Mouse (Mus musculus) mouse trophoblast stem cell (cell line): Measurements from ENCODE around the gene Kcnip1.

ENCODE experiments used
- in situ Hi-C, 2 experiments: fragments of 300-500 bp; cut with MseI, MboI; formaldehyde crosslinking; loops; 2 replicates in 1 of 2; 3 replicates in 1 of 2; pipeline ENCODE4 v1.15.1; 2025

Kcnip1 gene

DNA sequence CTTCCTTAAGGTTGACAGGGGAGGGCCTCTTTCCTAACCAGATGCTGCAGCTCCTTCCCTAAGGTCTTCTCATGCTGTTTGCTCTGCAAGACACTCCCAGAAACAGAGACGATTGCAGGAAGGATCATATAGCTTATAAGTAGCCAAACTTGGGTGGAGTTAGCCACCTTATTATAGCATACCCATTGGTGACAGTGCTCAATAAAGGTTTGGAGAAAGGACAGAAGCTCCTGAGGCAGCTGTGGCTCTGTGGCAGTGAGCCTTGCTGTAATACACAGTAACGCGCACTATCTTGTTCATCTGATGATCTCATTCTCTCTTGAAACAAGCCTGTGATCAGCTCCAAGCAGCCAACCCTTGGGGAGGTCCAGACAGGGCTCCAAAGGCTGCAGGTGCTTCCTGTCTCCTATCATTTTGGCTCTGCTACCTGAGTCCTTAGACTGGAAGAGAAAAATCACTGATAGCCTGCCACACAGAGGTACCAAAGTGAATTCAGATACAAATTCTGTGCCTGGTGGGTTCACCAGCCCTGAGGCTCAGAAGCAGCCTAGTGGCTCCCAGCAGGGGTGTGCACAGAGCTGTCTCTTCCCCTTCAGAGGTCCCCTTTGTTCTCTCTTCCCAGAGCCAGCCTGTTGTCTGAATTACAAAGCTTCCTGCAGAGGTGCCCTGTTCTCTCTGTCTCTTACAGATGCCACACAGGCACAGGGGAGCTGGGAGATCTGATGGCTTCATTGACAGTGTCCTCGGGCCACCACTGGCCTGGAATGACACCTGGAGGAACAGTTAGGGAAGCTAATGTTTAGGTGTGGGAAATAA lies 84.4 kb downstream of the Kcnip1 start:
- in situ Hi-C loops, result loop anchor here in 1 of 2 experiments (25.0 kb wide), 1 partner anchor 721 kb away; no protein-coding TSS in a partner anchor

DNA sequence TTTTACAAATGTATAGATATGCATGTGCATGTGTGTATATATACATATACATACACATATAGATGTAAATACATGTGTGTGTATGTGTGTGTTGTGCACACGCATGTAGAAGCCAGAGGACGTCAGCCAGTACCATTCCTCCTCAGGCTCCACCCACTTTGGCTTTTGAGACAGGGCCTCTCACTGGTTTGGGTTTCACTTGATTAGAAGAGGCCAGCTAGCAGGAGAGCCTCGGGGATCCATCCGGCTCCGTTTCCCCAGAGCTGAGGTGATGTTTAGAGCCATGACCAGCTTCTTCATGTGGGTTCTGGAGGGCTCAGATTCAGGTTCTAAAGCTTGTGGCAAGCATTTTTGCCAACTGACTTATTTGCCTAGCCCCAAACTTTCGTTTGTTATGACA lies 89.5 kb downstream of the Kcnip1 start:
- in situ Hi-C loops, result loop anchor here in 1 of 2 experiments (25.0 kb wide), 1 partner anchor 716 kb away; no protein-coding TSS in a partner anchor

DNA sequence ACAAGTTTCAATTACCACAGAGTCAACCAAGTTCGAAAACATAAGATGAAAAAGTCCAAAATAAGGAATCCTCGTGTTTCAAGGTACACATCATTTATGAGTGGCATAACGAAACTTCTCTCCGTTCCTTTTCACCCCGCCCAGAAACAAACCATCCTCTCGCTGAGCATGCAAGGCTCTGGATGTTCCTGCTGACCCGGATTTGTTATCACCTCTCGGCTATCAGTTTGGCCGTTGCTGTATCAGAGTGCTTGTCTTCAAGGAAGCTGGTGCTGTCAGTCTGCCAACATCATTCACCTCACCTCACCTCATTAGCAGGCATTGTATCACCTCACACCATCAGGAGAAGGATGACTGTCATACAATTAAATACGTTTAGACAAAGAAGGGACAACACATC lies 90.6 kb downstream of the Kcnip1 start:
- in situ Hi-C loops, result loop anchor here in 1 of 2 experiments (25.0 kb wide), 1 partner anchor 715 kb away; no protein-coding TSS in a partner anchor

DNA sequence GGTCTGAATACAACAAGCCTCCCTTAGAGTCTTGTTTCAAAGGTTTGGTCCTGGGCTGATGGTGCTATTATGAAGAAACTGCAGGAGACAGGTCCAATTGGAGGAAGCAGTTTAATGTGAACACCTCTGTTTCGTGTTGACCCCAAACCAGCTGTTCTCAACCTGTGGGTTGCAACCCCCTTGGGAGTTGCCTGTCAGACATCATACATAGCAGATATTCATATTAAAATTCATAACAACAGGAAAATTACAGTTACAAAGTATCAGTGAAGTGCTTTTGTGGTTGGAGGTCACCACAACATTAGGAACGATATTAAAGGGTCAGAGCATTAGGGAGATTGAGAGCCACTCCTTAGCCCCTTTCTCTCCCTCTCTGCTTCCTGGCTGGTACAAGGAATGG lies 91.2 kb downstream of the Kcnip1 start:
- in situ Hi-C loops, result loop anchor here in 1 of 2 experiments (25.0 kb wide), 1 partner anchor 714 kb away; no protein-coding TSS in a partner anchor

DNA sequence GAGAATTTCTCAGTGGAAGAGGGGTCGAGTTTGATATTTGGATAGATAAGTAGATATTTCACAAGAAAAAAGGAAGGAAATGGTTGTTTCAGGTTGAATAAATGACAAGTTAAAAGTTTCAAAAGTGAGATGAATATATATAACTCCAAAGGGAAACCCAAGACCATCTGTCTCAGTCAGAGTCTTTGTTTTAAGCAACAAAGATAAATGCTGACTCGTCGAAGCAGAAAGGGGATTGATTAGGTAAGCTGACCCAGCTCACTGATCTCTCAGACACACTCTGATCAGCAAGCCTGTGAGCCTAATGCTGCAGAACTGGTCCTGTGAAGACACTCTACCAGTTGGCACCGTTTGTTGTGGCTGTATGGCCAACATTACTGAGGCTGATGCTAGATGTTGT lies 101.9 kb downstream of the Kcnip1 start:
- in situ Hi-C loops, result no loop called here

DNA sequence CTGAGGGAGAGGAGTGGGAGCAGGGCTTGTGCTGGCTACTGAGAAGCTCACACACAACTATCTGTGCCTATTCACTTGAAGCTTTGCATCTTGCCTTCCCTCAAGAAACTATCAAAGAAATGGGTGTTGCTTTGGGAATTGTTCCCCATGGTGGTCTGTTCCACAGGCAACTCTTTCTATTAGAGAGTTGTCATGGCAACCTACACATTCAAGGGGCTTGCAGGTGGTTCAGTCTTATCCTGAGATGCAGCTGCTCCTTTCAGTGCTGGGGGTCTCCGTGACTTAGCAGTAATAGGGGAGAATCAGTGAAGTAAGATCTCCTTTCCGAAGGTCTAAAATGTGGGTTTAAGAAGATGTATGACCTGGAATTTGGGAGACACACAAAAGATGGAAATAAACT lies 102.6 kb downstream of the Kcnip1 start:
- in situ Hi-C loops, result no loop called here

DNA sequence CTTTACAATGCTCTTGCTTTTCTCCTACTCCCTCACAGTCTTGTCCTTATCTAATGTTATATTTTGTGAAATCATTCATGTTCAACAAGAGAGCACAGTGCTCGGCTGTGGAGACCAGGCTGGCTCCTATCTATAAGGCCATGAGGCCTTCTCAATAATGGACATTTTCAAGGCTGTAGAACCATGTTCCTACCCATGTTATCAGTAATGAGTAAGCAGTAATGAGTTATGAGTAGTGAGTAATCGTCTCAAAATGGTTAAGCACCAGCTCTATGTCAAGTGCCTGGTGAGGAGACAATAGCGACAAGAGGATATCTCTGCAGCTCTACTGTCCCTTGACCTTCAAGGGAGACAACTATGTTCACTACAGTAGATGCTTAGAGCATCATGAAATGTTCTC lies 105.3 kb downstream of the Kcnip1 start:
- in situ Hi-C loops, result no loop called here

DNA sequence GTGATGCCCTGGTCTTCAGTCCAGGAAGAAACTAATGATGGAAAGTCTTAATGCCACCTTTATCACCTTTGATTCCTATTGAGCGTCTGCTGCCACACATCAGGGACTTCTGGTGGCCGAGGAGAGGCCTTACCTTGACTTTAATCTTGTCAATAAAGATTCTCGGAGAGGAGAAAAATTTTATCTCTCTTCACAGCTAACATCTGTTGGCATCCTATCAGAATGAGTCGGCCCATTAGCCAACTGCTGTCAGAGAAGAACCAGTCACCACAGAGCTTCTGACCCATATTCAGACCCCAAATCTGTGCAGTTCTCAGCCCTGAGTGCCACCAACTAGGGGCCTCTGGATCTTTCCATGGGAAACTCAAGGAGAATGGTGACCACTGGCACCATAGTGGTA lies 107.0 kb downstream of the Kcnip1 start:
- in situ Hi-C loops, result no loop called here

DNA sequence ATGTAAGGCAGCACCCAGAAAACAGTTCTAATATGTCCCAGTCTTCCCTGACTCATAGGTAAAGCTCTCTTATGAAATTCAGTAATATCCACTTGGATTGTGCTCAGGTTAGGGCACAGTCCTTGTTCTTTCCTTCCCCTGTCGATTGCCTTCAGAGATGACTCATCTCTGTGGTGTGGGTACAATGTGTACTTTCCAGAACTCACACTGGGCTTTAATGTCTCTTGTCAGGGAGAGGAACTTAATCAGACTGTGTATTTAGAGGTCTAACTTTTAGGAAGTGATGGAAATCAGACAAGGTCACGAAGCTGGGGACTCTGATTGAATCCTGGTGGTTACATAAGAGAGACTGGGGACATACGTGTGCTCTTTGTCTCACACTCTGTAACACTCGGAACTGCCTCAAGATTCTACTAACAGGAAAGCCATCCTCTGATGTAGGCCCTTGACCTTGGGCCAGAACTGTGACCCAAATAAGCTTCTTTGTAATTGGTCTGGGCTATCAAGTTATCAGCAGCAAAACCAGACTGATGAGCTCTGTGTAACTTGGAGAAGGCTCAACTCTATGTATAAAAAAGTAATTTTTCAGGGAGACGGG lies 110.1 kb downstream of the Kcnip1 start:
- in situ Hi-C loops, result no loop called here

DNA sequence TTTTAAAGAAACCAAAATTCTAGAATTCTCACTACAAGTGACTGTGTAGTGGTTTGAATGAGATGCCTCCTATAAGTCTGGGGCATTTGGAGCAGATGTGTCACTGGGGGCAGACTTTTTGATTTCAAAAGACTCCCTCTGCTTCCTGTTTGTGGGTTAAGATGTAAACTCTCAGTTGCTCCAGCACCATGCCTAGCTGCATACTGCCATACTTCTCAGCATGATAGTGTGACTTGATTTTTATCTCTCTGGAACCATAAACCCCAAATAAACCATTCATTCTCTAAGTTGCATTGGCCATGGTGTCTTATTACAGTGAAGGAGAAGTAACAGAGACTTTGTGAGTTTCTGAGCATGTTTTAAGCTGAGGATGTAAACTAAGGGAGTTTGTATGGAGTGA lies 118.0 kb downstream of the Kcnip1 start:
- in situ Hi-C loops, result no loop called here

DNA sequence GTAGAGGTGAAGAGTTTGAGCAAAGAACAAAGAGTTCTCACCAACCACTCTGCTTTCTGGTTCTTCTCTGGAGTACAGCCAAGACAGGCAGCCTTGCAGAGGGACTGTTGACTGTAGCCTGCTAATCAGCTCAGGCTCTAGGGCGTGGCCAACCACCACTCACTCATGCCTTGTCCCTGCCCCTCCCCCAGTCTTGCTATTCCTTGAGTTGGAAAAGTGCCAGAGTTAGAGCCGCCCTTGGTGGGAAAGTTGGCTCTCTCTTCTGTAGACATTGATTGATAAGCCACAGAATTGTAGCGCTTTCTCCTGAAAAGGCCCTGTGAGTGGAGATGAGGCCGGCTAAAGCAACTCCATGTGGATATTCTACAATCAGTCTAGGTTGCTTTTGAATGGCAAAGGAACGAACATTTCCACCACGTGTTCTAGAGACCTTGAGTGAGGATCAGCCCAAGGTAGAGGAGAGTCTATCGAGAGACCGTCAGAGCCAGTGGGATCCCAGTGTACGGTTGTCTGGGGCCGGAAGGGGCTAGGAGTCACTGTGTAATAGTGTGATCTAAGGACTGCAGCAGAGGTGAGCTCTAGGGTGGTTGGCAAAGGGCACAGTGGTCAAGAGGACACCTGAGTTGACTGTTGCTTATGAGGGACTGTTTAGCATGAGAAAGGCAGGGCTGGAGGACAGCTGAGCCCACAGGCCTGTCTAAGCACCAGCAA lies 119.7 kb downstream of the Kcnip1 start:
- in situ Hi-C loops, result no loop called here

DNA sequence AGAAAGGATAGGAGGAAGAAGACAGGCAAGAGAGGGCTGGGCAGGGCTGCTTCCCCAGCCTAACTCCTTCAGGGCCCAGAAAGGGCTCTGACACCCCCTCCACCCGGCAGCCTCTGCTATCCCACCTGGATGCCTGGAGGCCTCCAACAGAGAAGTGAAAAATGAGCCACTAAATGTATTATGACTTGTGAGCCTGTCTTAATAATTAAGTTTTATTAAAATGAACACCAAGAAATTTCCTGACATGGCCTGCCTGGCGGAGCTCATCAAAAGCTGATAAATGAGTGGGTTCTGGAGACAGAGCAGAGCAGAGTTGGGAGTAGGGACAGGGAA lies 120.3 kb downstream of the Kcnip1 start:
- in situ Hi-C loops, result no loop called here

DNA sequence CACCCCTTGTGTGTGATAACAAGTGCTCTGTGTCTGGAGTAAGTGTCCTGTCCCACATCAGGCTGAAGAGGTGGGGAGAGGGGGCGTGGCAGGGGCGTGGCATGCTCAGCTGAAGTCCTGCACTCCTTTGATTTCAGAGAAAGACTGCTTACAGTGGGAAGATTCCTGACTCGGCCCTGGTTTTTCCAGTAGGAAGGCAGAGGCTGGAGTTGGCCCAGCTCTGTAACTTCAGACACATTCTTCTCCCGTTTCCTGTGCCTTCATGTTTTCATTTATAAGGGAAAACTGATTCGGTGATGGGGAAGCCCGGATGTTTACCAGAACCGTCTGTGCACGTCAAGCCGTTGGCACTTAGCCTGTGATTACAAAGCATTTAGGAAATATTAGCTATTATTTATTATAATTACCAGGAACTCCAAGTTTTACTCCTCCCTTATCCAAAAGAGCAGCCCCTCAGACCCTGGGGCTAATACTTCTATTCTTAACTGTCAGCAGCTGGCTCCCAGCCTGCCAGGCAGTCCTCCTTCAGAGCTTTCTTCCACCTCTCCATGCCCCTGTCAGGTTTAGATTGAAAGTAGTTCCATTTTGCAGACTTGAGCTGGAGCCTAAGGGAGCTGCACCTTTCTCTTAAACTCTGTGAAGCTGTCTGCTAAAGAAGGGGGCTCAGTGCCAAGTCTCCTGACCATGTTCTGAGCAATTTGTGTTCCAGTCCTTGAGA lies 120.8 kb downstream of the Kcnip1 start:
- in situ Hi-C loops, result no loop called here

DNA sequence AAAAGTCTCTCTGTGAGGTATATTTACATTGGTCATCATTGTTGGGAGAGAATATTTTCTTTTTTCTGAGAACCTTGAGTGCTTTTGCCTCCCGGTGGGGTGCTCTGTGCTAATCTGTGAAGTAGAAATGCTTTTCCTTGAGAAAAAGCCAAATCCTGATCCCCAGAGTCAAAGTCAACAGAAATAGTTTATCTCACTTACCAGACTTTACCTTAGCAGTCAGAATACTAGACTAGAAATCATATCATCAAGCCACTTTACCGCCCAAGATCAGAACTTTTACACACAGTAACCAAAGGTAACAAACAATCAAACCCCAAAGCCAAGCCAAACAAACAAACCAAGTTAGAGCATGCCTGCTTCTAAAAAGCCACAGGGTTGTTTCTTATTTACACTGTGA lies 122.7 kb downstream of the Kcnip1 start:
- in situ Hi-C loops, result no loop called here

DNA sequence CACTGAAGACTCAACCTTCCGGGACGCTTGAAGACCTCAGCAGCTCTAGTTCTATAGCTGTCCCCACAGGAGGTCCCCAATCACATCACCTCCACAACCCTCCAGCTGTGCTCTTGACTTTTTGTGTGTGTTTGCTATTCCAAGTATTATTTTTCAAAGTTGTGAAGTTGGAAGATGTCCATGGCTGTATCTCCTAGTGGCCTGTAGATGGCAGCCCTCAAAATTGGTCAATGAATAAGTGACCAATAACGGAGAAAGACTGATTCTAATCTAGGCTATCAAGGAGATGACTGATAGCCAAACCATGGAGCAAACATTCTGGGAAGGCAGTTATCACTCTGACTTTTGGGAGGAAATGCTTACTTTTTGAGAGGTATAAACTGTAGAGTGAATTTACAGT lies 123.4 kb downstream of the Kcnip1 start:
- in situ Hi-C loops, result no loop called here

DNA sequence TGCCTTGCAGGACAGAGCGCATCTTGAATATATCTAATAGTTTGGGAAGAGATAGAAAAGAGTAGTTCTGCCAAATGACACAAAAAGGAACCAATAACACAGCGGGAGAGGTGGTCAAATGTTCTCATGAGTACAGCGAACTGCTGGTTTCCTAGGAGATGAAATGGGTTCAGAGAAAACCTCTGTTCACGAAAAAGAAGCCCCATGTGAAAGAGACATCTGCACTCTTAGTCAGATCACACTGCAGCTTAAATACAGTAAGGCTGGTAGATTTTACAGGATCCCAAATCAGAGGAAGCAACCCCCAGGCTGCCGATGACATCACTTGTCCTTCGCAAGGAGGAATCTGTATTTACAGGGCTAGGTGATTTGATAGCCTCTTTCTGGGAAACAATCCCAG lies 126.2 kb downstream of the Kcnip1 start:
- in situ Hi-C loops, result no loop called here

DNA sequence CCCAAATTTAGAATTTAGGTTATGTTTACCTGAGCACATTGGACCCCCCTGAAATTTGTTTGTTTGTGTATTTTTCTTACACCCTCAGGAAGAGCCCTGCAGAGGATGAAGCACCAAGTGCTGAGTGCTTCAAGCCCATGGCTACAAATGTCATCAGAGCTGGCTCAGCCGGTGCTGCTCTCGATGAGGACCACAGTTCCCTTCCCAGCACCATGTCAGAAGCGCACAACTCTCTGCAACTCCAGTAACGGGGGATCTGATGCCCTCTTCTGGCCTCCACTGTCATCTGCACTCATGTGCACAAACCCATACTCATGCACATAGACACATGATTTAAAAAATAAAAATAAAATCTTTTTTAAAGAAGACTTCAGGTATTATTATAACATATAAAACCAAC lies 128.7 kb downstream of the Kcnip1 start:
- in situ Hi-C loops, result no loop called here

DNA sequence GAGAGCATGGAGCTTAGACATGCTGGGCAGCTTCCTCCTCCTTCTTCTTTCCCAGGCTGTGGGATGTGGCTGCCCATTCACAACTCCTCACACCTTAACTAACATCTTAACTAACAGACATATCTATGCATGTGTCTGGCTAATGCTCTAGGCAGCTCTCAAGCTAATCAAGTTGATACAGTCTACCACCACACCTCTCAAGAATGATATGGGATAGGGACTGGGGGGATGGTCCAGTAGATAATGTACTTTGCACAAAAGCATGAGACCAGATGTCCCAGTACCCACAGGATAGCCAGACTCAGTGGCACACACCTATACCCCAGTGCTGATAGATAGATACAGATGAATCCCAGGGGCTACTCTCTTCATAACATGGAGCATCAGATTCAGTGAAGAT lies 131.1 kb downstream of the Kcnip1 start:
- in situ Hi-C loops, result no loop called here

DNA sequence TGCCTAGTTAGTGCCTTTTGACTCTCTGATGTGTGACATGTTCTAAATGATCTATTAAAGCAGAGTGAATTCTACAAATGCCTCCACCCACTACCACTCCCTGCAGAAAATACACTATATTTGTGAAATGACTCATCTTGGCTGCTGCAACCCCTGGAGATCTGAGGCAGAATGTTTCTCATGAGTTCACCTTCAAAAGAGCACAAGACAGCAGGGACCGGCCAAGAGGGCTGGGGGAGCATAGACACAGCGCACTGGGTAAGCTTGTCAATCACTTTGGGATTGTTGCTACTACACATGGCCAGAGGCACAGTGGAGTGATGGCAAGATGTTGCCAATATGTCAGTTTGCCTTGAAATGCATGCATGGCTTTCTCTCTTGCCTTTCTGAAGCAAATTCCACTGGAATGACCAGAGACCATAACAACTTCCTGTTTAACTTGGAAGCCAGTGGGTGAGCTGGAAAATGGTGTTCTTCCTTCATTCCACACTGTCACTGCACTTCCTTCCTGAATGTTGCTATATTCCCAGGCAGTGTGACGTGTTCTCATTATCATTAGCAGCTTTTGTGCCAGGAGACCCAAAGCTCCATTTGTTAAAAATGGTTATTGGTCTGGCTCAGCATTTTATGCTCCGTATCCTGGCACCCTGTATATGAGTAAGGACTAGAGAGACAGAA lies 131.9 kb downstream of the Kcnip1 start:
- in situ Hi-C loops, result no loop called here

DNA sequence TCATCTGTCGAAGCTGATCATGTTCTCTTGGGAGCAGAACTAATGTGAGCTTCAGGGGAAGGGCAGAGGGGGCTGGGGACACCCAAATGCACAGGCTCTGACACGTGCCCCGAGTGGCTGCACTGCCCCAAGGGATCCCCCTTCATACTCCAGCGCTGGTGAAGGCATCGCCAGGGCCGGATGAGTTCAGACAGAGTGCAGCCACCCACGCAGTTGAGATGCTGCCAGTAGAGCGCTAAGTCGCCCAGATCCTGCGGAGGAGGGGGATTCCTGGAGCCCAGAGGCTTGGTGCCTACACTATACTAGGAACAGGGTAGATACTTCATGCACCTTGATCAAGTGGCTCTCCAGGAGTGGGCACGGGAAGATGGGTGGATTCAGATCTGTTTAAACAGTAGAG lies 143.3 kb downstream of the Kcnip1 start:
- in situ Hi-C loops, result no loop called here

DNA sequence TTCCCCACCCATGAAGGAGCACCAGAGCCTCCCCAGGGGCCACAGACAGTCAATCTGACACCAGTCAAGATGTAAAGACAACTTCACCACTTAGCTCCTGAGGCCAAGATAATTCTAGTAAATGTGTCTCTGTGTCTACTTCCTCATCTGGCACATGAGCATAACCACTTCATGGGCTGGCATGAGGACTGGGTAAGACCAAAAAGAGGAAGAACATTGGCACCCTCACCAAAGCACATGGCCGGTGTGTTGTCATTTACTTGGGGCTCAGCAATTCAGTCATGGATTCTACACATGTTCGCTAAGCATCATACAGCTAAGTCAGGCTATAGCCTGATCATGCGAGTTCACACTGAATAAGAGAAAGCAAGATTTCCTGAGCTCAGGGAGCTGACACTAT lies 144.3 kb downstream of the Kcnip1 start:
- in situ Hi-C loops, result no loop called here
